ENCODE assay signal across 22 mouse cellular contexts in genomic region chr13:32828886-32829285, GRCm38 (mm10). TPM values are rescaled to one million over a fixed set of nuclear protein-coding genes. Genes with fewer than 3 reads are reported as not detected.
"Had no signal": no experiment of that assay in that cellular context is flagged by ENCODE, and none has a peak within 500 bp of the region (broad histone marks: within the 10 kb centered on the region; RNA-seq: fewer than 3 reads in every experiment).

No protein-coding gene starts in this region.

- H3K4me2 ChIP-seq: limb, embryonic 13.5 days; liver, embryonic 15.5 days; lung, embryonic 14.5 days; midbrain, embryonic 13.5 days; neural tube, embryonic 12.5 days; stomach, embryonic 15.5 days had no signal

- H3K27ac ChIP-seq: kidney, postnatal 0 days; limb, embryonic 13.5 days; liver, embryonic 15.5 days; midbrain, embryonic 13.5 days; neural tube, embryonic 12.5 days; stomach, embryonic 15.5 days had no signal

- H3K4me3 ChIP-seq: layer of hippocampus, adult 2 months; limb, embryonic 13.5 days; liver, embryonic 15.5 days; midbrain, embryonic 13.5 days; neural tube, embryonic 12.5 days; stomach, embryonic 15.5 days had no signal

- H3K9me3 ChIP-seq: limb, embryonic 13.5 days; liver, embryonic 15.5 days; megakaryocyte, embryonic 14.5 days; midbrain, embryonic 13.5 days; neural tube, embryonic 12.5 days; stomach, embryonic 15.5 days had no signal

- H3K27me3 ChIP-seq: limb, embryonic 13.5 days; liver, embryonic 15.5 days; megakaryocyte, embryonic 14.5 days; midbrain, embryonic 13.5 days; neural tube, embryonic 12.5 days; stomach, embryonic 15.5 days had no signal

- DNase-seq: kidney, adult 9 months; kidney, postnatal 36 days; left cerebral cortex, postnatal 4 days; lung, embryonic 14.5 days; lung, postnatal 10 days; lung, postnatal 4 days; spleen, adult 18-20 months; thymus, adult 2 months; thymus, postnatal 25 days had no signal

- H3K9ac ChIP-seq: limb, embryonic 13.5 days; liver, embryonic 15.5 days; lung, embryonic 14.5 days; midbrain, embryonic 13.5 days; neural tube, embryonic 12.5 days; stomach, embryonic 15.5 days had no signal

- H3K36me3 ChIP-seq: limb, embryonic 13.5 days; liver, embryonic 15.5 days; midbrain, embryonic 13.5 days; neural tube, embryonic 12.5 days; stomach, embryonic 15.5 days had no signal

- H3K4me1 ChIP-seq: limb, embryonic 13.5 days; midbrain, embryonic 13.5 days; neural tube, embryonic 12.5 days; stomach, embryonic 15.5 days had no signal

RNA-seq across cellular contexts. Expression of gene D930007J09Rik, which starts 26.2 kb away (rescaled TPM):
- total RNA-seq: layer of hippocampus, adult 2 months; liver, adult 2 months; monocyte, adult 5-6 weeks; neutrophil, adult 5-6 weeks had no signal
- polyA plus RNA-seq: kidney, postnatal 0 days; limb, embryonic 13.5 days; liver, adult 2 months; liver, embryonic 15.5 days; lung, embryonic 14.5 days; midbrain, embryonic 13.5 days; neural tube, embryonic 12.5 days; stomach, embryonic 15.5 days; testis, adult 2 months; thymus, adult 2 months; urinary bladder, adult 2 months had no signal

RNA-seq across cellular contexts. Expression of gene Mylk4, which starts 45.1 kb away (rescaled TPM):
- total RNA-seq: monocyte, adult 5-6 weeks; neutrophil, adult 5-6 weeks had no signal
- polyA plus RNA-seq: liver, adult 2 months; lung, embryonic 14.5 days had no signal
